Mouse (Mus musculus) heart, adult 2 months (tissue): ENCODE data around the gene Mlxip.

ENCODE experiments used
- CTCF ChIP-seq: fragments of 200-600 bp; IDR thresholded peaks from 2 replicates; pipeline ENCODE4 v1.8.1; 2022; ENCODE audit warnings: antibody characterized with exemption, mild to moderate bottlenecking, moderate library complexity
- EP300 ChIP-seq: fragments of 200-500 bp; IDR thresholded peaks from 2 replicates; pipeline ENCODE4 v1.6.1; 2011; ENCODE audit warnings: low read depth, low read length, control low read depth; ENCODE audit not compliant: insufficient read depth
- POLR2A ChIP-seq: fragments of 200-500 bp; IDR thresholded peaks from 2 replicates; pipeline ENCODE4 v1.6.1; 2011; ENCODE audit warnings: mild to moderate bottlenecking, low read depth, low read length, control low read depth; ENCODE audit not compliant: insufficient read depth

DNA sequence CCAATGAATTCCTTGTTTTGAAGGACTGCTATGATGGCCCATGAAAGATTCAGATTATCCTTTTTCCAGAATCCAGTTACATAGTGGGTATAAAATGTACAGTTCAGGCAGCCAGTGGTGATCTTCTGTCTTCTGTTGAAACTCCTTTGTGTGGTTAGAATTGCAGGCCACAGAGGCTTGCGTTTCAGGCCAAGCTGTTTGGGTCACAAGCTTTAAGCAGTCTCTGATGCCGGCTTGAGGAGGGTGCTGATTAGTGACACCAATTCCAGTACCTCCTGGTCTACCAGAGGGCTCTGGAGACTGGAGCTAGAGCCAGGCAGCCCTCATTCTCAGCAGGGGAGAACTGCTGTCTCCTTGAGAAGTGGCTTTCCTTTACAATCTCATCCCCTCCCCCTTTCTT lies 12.4 kb downstream of the Mlxip start:
- TF ChIP-seq CTCF (no peak), POLR2A (no peak), EP300 (no peak)
